Mouse (Mus musculus) lung, adult 2 months (tissue): ENCODE results near the gene Rhbdd2.

ENCODE experiments used
- CTCF ChIP-seq: fragments of 200-500 bp; IDR thresholded peaks from 2 replicates; pipeline ENCODE4 v1.5.1; 2011; ENCODE audit warnings: mild to moderate bottlenecking, low read length, control low read depth; ENCODE audit not compliant: insufficient read depth
- POLR2A ChIP-seq: fragments of 200-500 bp; IDR thresholded peaks from 2 replicates; pipeline ENCODE4 v1.6.1; 2011; ENCODE audit warnings: low read depth, mild to moderate bottlenecking, control low read depth, low read length, borderline replicate concordance; ENCODE audit errors: extremely low read depth

- TF ChIP-seq POLR2A = no peak
- no peak for TF ChIP-seq CTCF
Measured at GRCm38 (mm10) chr5:135642686-135643551, 10.5 kb downstream of the Rhbdd2 start.
